Mouse (Mus musculus): ENCODE measurements around the gene Tmem121b.
A peak's percentile ranks its signal among the peaks of the same experiment; 100 is the strongest.

Tmem121b gene

DNA sequence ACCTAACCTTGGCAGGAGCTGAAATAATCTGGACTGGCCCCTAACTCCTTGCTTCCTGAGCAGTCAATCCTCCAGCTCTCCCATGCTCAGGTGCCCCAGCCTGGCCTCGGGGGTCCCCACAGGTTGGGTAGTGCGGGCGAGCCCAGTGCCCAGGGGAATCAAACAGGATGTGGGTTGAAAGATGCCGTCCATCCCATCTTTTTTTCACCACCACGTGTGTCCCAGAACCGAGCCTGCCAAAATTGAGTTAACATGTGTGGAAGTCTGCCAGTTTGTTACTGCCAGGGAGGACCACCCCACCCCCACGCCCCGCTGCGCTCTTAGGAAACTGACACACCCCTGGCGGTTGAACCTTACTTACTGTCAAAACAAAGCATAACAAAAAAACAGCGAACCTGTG is 29.7 kb downstream of the Tmem121b start:
- DNase-seq, result no peak

DNA sequence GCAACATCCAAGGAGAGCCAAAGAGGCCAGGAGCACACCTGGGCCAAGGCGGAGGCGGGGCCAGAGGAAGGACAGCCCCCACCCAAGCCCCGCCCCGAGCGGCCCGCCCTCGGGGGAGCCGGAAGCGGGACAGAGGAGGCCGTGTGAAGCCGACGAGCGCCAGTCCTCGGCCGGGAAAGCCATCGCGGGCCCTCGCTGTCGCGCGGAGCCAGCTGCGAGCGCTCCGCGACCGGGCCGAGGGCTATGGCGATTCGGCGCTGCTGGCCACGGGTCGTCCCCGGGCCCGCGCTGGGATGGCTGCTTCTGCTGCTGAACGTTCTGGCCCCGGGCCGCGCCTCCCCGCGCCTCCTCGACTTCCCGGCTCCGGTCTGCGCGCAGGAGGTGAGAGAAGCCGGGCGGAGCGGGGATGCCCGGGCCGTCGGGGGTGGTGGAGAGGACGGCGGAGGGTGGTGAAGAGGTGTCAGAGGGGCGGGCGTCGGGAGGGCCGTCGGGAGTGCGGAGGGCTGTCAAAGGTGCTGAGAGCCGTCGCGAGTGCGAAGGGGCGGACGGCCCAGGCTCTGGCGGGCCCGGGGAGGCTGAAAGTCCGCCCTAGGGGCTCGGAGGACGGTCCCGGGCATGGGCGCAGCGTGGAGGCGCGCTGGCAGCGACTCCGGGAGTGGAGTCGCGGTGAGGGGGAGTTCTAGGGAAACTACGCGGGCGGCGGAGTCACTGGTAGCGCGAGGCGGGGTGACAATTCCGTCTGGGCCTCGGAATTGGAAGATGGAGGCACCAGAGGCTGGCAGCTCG is 30.3 kb downstream of the Tmem121b start, which contains the start of gene Il17ra:
TSS of gene Il17ra (plus strand) at position 162 of the 786 bp plus-strand sequence.
- peak; percentile 28 to 63 for DNase-seq

DNA sequence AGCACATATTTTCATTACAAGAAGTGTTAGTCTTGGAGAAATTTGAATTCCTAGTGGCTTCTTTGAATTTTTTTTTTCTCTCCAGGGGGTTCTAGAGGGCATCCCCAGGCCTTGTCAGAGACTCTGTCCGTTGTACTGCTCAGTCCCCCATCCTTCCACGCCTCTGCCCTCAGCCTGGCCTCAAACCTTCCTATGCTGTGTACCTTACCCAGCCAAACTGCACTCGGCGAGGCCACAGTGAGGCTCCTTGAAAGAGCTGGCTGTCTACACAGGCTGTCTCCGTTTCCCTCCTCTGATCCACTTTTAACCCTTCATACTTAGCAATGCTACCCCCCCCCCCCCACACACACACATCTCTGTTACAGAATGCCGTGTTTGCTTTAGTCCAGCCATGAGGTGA is 31.4 kb downstream of the Tmem121b start:
- no peak for DNase-seq

DNA sequence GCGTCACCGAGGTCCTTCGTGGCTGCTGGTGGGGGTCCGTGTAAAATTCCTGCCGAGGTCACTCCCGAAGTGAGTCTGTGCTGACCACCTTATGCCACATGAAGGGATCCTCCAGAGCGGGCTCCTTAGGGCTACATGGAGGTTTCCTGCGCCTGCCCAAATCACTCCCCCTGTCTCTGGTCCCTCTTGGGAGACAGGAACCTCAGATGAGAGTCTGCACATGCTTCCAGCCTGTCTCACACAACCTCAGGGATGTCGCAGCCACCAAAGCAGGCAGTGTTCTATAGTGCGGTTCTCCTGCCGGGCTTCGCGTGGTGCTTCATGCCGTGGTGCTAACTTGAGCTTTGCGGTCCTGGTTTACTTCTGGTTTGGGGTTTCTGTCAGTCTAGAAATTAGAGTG is 32.4 kb downstream of the Tmem121b start:
- DNase-seq, result no peak

DNA sequence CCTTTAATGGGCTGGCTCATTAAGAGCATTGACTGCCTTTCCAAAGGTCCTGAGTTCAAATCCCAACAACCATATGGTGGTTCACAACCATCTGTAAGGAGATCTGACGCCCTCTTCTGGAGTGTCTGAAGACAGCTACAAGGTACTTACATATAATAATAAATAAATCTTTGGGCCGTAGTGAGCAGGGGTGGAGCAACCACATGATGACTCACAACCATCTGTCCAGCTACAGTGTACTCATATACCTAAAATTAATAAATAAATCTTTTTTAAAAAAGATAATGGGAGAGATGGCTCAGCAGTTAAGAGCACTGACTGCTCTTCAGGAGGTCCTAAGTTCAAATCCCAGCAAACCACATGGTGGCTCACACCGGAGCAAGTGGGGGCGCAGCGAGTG is 35.9 kb downstream of the Tmem121b start:
- no peak for DNase-seq

- no peak for DNase-seq
Measured at GRCm38 (mm10) chr6:120457074-120457473, 36.5 kb downstream of the Tmem121b start.

DNA sequence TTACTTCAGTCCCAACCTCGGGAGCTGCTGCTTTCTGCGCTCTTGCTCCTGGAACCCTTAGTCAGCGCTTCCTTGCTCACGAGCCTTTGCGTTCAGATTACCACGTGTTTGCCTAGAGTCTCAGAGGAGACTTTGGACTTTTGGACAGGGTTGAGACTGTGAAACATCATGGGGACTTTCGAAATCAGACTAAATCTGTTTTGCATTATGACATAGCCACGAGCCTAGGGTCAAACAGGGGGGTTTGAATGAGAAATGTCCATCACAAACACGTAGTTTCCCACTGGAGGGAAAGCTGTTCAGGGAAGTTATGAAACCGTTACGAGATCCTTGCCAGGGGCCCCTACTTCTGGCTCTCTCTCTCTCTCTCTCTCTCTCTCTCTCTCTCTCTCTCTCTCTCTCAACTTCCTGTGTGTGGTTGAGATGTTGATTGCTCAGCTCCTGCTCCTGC is 39.0 kb downstream of the Tmem121b start:
- DNase-seq, result no peak

DNA sequence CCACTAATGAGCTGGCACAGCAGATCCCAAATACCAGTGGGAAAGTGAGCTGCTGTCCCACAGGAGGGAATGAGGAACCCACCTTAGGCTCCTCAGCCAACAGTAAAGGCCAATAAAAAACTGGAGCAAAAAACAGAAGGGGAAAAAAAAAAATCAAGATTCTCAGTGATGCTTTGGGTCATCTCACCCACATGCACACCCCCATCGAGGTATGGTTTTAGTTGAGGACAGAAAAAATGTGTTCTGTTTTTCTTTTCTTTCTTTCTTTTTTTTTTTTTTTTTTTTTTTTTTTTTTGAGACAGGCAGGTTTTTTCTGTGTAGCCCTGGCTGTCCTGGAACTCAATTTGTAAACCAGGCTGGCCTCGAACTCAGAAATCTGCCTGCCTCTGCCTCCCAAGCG is 40.1 kb downstream of the Tmem121b start:
- DNase-seq, result no peak

DNA sequence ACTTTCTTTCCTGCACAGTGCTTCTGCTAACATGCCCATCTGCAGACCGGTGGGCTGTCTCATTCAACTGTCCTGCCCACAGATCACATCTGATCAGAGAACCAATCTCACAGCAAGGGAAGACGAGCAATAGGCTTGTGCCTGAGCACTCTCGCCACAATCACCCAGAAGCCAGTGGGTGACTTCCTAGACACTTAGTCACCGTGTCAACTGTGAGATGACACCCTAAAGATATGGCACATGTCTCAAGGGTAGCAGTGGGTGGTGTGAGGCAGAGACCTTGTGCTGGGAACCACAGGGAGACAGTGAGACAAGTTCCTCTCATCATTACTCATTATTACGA is 40.5 kb downstream of the Tmem121b start:
- no peak for DNase-seq

DNA sequence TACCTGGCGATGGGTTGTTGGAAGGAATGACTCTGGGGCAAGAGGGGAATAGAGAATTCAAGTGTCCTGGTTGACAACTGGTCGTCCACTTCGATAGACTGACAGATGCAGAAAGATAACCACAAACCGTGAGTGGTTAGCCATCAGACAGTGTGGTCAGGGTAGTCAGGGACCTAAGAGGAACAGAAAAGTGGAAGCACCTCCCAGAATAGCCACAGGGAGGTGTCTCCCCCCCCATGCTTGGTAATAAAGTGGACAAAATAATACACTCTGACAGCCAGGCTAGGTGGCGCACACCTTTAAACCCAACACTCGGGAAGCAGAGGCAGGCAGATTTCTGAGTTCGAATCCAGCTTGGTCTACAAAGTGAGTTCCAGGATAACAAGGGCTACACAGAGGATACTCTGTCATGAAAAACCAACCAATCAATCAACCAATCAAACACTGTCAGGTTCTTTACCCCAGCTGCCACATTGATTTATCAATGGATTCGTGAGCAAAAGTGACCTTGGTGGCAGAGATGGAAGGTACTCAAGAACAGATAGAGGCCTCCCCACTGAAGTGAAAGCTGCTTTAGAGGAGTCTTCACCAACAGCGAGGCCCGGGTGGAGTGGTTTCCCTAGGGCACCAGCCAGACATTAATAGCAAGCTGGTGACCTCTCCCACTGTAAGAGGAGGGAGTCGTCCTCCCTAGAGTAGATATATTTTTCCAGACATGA is 41.1 kb downstream of the Tmem121b start:
- no peak for DNase-seq

DNA sequence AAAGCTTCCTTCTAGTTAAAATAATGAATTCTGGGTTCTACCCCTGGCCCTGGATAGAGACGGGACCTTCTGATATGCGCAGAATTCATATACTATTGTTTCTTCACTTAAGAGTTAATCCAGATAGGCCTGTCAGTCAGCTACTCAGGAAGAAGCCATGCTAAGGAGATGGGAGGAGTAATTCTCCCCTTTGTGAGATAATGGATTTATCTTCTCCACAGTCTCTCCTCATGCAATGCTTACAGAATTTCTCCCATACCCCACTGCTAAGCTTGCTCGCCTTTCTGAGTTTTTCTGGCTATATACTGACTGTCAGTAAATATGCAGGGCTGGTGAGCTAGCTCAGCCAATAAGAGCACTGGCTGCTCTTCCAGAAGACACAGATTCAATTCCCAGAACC is 43.4 kb downstream of the Tmem121b start:
- no peak for DNase-seq

DNA sequence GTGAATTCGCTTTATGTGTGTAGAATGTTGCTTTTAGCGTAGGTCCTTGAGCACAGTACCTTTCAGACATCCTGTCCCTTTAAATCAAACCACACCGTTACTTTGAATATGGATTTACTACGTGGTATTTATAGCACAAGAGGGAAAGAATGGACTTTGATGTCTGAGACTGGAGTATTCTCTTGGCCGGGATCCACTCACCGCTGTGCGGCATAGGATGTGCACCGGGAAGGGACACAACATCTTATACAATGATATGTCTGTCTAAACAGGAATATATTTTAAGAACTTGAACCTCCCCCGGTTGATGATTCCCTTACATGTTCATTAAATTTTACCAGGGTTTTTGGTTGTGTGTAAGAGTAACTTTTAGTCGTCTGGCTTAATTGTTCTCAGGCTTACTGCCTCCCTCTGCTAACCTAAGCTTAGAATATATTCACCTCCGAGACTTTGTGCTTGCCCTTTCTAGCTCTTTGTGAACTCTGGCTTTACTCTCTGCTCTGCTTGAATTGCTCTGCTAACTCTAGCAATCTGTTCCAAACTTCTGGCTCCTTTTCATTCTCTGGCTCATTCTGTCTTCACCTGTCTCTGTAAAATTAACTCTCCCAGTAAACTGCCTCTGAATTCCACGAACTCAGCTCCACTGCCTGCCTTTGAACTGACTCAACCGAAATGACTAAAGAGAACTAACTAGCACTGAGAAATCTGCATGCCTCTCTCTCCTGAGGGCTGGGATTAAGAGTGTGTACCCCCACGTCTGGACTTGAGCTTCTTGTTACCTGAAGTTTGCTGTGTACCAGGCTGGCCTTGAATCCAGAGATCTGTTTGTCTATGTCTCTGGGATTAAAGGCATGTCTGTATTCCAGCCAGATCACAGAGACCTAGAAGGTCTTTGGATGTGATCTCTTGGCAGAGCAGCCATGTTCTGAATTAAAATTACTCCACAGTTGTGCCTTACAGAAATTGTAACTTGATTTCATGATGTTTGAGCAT is 49.9 kb downstream of the Tmem121b start:
- peak in 1 of 2 experiments; percentile 15 for DNase-seq

- DNase-seq, result no peak
Measured at GRCm38 (mm10) chr6:120442171-120442749, 51.3 kb downstream of the Tmem121b start.

Data from cerebellum, postnatal 25 days (tissue).